Mouse (Mus musculus): Measurements from ENCODE around the gene Mfsd4a. TPM values are rescaled to one million over a fixed set of nuclear protein-coding genes. Genes with fewer than 3 reads are reported as not detected.

Gene Mfsd4a
- polyA plus RNA-seq, 1 experiment from 2014 or later, result 10.7 TPM

GRCm38 (mm10) chr1:131973991-131974390 is 93.9 kb downstream of the Mfsd4a start:
- Histone ChIP-seq H3K4me3 (ENCODE audit: low read depth, low read length) (no peak overlapping the region), H3K27me3 (ENCODE audit: control insufficient read depth, insufficient read depth, low read length) (no peaks in the 10 kb centered on the region), H3K4me1 (ENCODE audit: control insufficient read depth, insufficient read depth, low read length) (peaks cover 41% of the 10 kb centered on the region), H3K27ac (ENCODE audit: low read depth, low read length) (no peak overlapping the region), H3K36me3 (ENCODE audit: control insufficient read depth, insufficient read depth, low read length) (no peaks in the 10 kb centered on the region; the same call in 1 of the 2 replicates), H3K9me3 (ENCODE audit: control insufficient read depth, low read length) (no peaks in the 10 kb centered on the region), H3K4me2 (ENCODE audit: low read depth) (no peak overlapping the region), H3K9ac (ENCODE audit: low read length) (no peak overlapping the region)
- peak; percentile 7 for DNase-seq (ENCODE audit: low spot score)
- ATAC-seq (ENCODE audit: insufficient read depth, low FRiP score, low TSS enrichment), result no peak
- WGBS, result 71% methylated on average over 6 of the region's 6 CpGs

Other genes with a start within 250 kb of the Mfsd4a start
- 9.3 and 10.2 TPM in 2 replicates for gene Slc41a1, start 240.6 kb downstream of the Mfsd4a start, polyA plus RNA-seq (2014; fragmentation: Nextera tagmentation; extraction: Ambion mirVana)
- 10.3 and 10.4 TPM in 2 replicates for gene Rab29, start 200.8 kb downstream of the Mfsd4a start, polyA plus RNA-seq (2014; fragmentation: Nextera tagmentation; extraction: Ambion mirVana)
- 50.6 and 54.6 TPM in 2 replicates for gene Nucks1, start 157.5 kb downstream of the Mfsd4a start, polyA plus RNA-seq (2014; fragmentation: Nextera tagmentation; extraction: Ambion mirVana)
- 11.8 TPM in 2 replicates for gene Slc45a3, start 105.1 kb downstream of the Mfsd4a start, polyA plus RNA-seq (2014; fragmentation: Nextera tagmentation; extraction: Ambion mirVana)
- gene Elk4, start 60.5 kb downstream of the Mfsd4a start, polyA plus RNA-seq (2014; fragmentation: Nextera tagmentation; extraction: Ambion mirVana), result 18.7 and 21.6 TPM in 2 replicates
- 1.9 TPM in 2 replicates for gene Cdk18, start 71.6 kb upstream of the Mfsd4a start, polyA plus RNA-seq (2014; fragmentation: Nextera tagmentation; extraction: Ambion mirVana)
- 5.6 and 6.8 TPM in 2 replicates for gene Lemd1, start 123.4 kb upstream of the Mfsd4a start, polyA plus RNA-seq (2014; fragmentation: Nextera tagmentation; extraction: Ambion mirVana)
- 2.2 and 2.6 TPM in 2 replicates for gene AC124108.1, start 123.4 kb upstream of the Mfsd4a start, polyA plus RNA-seq (2014; fragmentation: Nextera tagmentation; extraction: Ambion mirVana)
- not detected in 2 replicates for gene Gm10188, start 161.7 kb upstream of the Mfsd4a start, polyA plus RNA-seq (2014; fragmentation: Nextera tagmentation; extraction: Ambion mirVana)
- gene Klhdc8a, start 230.6 kb upstream of the Mfsd4a start, polyA plus RNA-seq (2014; fragmentation: Nextera tagmentation; extraction: Ambion mirVana), result 1.3 and 2.5 TPM in 2 replicates
- 24.4 and 25.4 TPM in 2 replicates for gene Nuak2, start 248.1 kb upstream of the Mfsd4a start, polyA plus RNA-seq (2014; fragmentation: Nextera tagmentation; extraction: Ambion mirVana)